Comparison of ENCODE assay signal across 8 mouse cellular contexts in the genomic region with DNA sequence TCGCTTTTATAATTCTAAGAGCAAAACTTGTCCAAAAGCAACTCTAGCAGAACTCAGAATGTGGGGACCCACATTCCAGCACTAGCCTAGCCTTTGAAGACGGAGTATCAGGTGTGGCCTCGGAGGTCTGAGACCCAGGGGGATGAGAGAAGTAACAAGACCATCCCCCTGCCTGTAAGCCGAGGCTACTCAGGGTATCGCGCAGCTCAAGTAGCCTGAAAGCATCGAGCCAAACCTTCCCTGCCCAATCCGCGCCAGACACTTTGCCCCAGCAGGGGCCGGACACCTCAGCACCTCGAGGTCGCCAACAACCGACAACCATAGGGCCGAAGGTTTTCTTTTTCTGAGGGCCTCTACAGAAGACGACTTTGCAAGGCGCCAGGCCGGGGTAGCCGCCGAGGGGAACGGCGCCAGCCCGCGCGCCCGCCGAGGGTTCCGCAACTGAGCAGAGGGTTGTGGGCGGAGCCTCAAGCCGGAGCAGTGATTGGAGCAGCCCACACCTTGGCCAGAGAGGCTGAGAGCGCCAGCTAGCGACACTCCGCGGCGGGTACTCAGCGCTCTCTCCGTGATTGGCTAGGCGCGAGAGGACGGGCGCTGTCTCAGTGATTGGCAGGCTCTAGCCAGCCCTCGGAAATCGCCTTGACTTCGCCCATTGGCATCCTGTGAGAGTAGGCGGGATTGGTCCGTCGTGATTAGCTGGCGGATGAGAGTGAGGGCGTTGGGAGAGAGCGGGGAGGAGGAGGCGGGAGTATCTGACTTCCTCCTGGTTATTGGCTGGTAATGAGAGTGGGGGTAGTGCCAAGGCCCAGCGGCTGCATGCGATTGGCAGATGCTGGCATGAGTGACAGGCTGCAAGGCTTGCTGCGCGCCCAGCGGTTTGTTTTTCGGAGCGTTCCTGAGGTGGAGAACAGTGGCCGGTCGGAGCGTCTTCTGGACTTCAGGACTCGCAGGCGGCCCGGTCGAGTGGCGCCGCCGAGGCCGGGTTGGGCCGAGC. TPM values are rescaled to one million over a fixed set of nuclear protein-coding genes. Genes with fewer than 3 reads are reported as not detected.
A peak's percentile ranks its signal among the peaks of the same experiment; 100 is the strongest.
DNase-seq lines count a peak whose midpoint lies in the region; ATAC-seq and TF ChIP-seq lines count a peak whose summit lies in the region.

Map3k3 (plus strand) TSS at position 906 of the 994 bp plus-strand sequence.

- peak within 1 kb of the TSS; percentile 99 for H3K4me3 ChIP-seq in E14TG2a.4 (replicated peaks; ENCODE audit: low read length)
- H3K4me3 ChIP-seq in forebrain, embryonic 12.5 days (replicated peaks), result peak within 1 kb of the TSS; percentile 94
- H3K4me3 ChIP-seq in heart, postnatal 0 days (ENCODE audit: low read depth, low read length), result peak within 1 kb of the TSS; percentile 95
- H3K4me3 ChIP-seq in liver, embryonic 16.5 days (ENCODE audit: low read depth, low read length), result peak within 1 kb of the TSS; percentile 87
- H3K4me3 ChIP-seq in neural tube, embryonic 13.5 days, result peak within 1 kb of the TSS; percentile 99
- H3K4me3 ChIP-seq in testis, adult 2 months (ENCODE audit: control insufficient read depth, low read depth, low read length), result peak within 1 kb of the TSS; percentile 96

- H3K4me1 ChIP-seq in E14TG2a.4 (replicated peaks; ENCODE audit: low read depth, low read length), result peaks cover 22% of the 10 kb centered on the region
- peaks cover 17% of the 10 kb centered on the region for H3K4me1 ChIP-seq in forebrain, embryonic 12.5 days
- H3K4me1 ChIP-seq in heart, postnatal 0 days (ENCODE audit: control insufficient read depth, insufficient read depth), result peaks cover 6% of the 10 kb centered on the region; the same call in 1 of the 2 replicates
- H3K4me1 ChIP-seq in liver, embryonic 16.5 days (ENCODE audit: control insufficient read depth, low read depth, low read length), result peaks cover 7% of the 10 kb centered on the region
- H3K4me1 ChIP-seq in neural tube, embryonic 13.5 days (replicated peaks), result peaks cover 28% of the 10 kb centered on the region
- peaks cover 3% of the 10 kb centered on the region for H3K4me1 ChIP-seq in testis, adult 2 months (ENCODE audit: control insufficient read depth, insufficient read depth, low read length)

- H3K4me2 ChIP-seq in forebrain, embryonic 12.5 days, result peak within 1 kb of the TSS; percentile 60
- H3K4me2 ChIP-seq in heart, postnatal 0 days (ENCODE audit: low read depth, low read length), result peak within 1 kb of the TSS; percentile 90
- peak within 1 kb of the TSS; percentile 92 for H3K4me2 ChIP-seq in liver, embryonic 16.5 days (ENCODE audit: low read depth, low read length)
- H3K4me2 ChIP-seq in neural tube, embryonic 13.5 days, result peak within 1 kb of the TSS; percentile 71

- peak; percentile 98 for ATAC-seq in forebrain, embryonic 12.5 days (ENCODE audit: low FRiP score)
- peak; percentile 96 for ATAC-seq in heart, postnatal 0 days (ENCODE audit: insufficient read depth, low read depth)
- ATAC-seq in liver, embryonic 16.5 days (ENCODE audit: low read depth), result peak; percentile 96
- ATAC-seq in neural tube, embryonic 13.5 days (ENCODE audit: low read depth), result peak; percentile 99

- TF ChIP-seq EP300 in heart, postnatal 0 days (IDR thresholded peaks at IDR 0.05; ENCODE audit: low read depth), result no peak

- WGBS in forebrain, embryonic 12.5 days, result 1% methylated on average over 68 of the region's 69 CpGs
- 1% methylated on average over 69 of the region's 69 CpGs for WGBS in heart, postnatal 0 days
- under 1% methylated on average over 69 of the region's 69 CpGs for WGBS in liver, embryonic 16.5 days (ENCODE audit: insufficient replicate concordance)
- under 1% methylated on average over 69 of the region's 69 CpGs for WGBS in neural tube, embryonic 13.5 days

- TF ChIP-seq CTCF in E14TG2a.4 (conservative IDR thresholded peaks at IDR 0.05; ENCODE audit: low read length), result 0 out of 2 replicates have a peak, but pooled peaks have one; percentile 5
- TF ChIP-seq CTCF in heart, postnatal 0 days (IDR thresholded peaks at IDR 0.05; ENCODE audit: low read depth), result peak; percentile 64
- peak; percentile 3; the same call in 1 of the 2 replicates for TF ChIP-seq CTCF in testis, adult 2 months (IDR thresholded peaks at IDR 0.05; ENCODE audit: control insufficient read depth, insufficient read depth, insufficient replicate concordance, low read depth, low read length)

- H3K27ac ChIP-seq in forebrain, embryonic 12.5 days, result peak within 1 kb of the TSS; percentile 99
- peak within 1 kb of the TSS; percentile 98 for H3K27ac ChIP-seq in heart, postnatal 0 days (ENCODE audit: low read depth)
- peak within 1 kb of the TSS; percentile 92 for H3K27ac ChIP-seq in liver, embryonic 16.5 days (ENCODE audit: low read length)
- peak within 1 kb of the TSS; percentile 97 for H3K27ac ChIP-seq in neural tube, embryonic 13.5 days (replicated peaks)
- H3K27ac ChIP-seq in testis, adult 2 months (ENCODE audit: control insufficient read depth, insufficient read depth, low read depth, low read length), result peak within 1 kb of the TSS; percentile 91

- TF ChIP-seq POLR2A in testis, adult 2 months (IDR thresholded peaks at IDR 0.05; ENCODE audit: control insufficient read depth, low read depth, low read length), result peak; percentile 84

- H3K9ac ChIP-seq in forebrain, embryonic 12.5 days, result peak within 1 kb of the TSS; percentile 90
- peak within 1 kb of the TSS; percentile 93 for H3K9ac ChIP-seq in heart, postnatal 0 days (replicated peaks; ENCODE audit: low read depth, low read length)
- H3K9ac ChIP-seq in liver, embryonic 16.5 days (ENCODE audit: low read depth, low read length), result peak within 1 kb of the TSS; percentile 80
- peak within 1 kb of the TSS; percentile 94 for H3K9ac ChIP-seq in neural tube, embryonic 13.5 days

- peak; percentile 95 for DNase-seq in c-Kit-positive CD71-positive TER-119-positive erythroid progenitor cells, embryonic 14.5 days (ENCODE audit: low spot score)
- peak; percentile 100 for DNase-seq in heart, postnatal 0 days (ENCODE audit: low spot score)
- peak; percentile 99 for DNase-seq in kidney, postnatal 4 days

- no peaks in the 10 kb centered on the region for H3K27me3 ChIP-seq in E14TG2a.4 (ENCODE audit: insufficient read depth, low read length)
- no peaks in the 10 kb centered on the region for H3K27me3 ChIP-seq in forebrain, embryonic 12.5 days
- no peaks in the 10 kb centered on the region for H3K27me3 ChIP-seq in heart, postnatal 0 days (ENCODE audit: control insufficient read depth, insufficient read depth, low read length)
- H3K27me3 ChIP-seq in liver, embryonic 16.5 days (ENCODE audit: control insufficient read depth, insufficient read depth, low read depth, low read length), result peaks cover 13% of the 10 kb centered on the region
- H3K27me3 ChIP-seq in neural tube, embryonic 13.5 days, result no peaks in the 10 kb centered on the region
- no peaks in the 10 kb centered on the region for H3K27me3 ChIP-seq in testis, adult 2 months (ENCODE audit: control insufficient read depth, insufficient read depth, low read length)

- H3K9me3 ChIP-seq in E14TG2a.4 (ENCODE audit: low read length), result no peaks in the 10 kb centered on the region
- H3K9me3 ChIP-seq in forebrain, embryonic 12.5 days, result no peaks in the 10 kb centered on the region
- no peaks in the 10 kb centered on the region for H3K9me3 ChIP-seq in heart, postnatal 0 days (replicated peaks; ENCODE audit: control insufficient read depth, low read length)
- no peaks in the 10 kb centered on the region for H3K9me3 ChIP-seq in liver, embryonic 16.5 days (replicated peaks; ENCODE audit: control insufficient read depth, low read length)
- no peaks in the 10 kb centered on the region for H3K9me3 ChIP-seq in neural tube, embryonic 13.5 days

- no peaks in the 10 kb centered on the region for H3K36me3 ChIP-seq in E14TG2a.4 (ENCODE audit: insufficient read depth, low read length)
- no peaks in the 10 kb centered on the region for H3K36me3 ChIP-seq in forebrain, embryonic 12.5 days (replicated peaks)
- no peaks in the 10 kb centered on the region for H3K36me3 ChIP-seq in heart, postnatal 0 days (replicated peaks; ENCODE audit: control insufficient read depth, insufficient read depth, low read length)
- no peaks in the 10 kb centered on the region for H3K36me3 ChIP-seq in liver, embryonic 16.5 days (ENCODE audit: control insufficient read depth, insufficient read depth)
- no peaks in the 10 kb centered on the region for H3K36me3 ChIP-seq in neural tube, embryonic 13.5 days
- no peaks in the 10 kb centered on the region for H3K36me3 ChIP-seq in testis, adult 2 months (ENCODE audit: control insufficient read depth, insufficient read depth, low read length)

RNA-seq across cellular contexts. Expression of gene Map3k3, which starts in this region (rescaled TPM):
- 21.6 and 22.6 TPM in 2 replicates for polyA plus RNA-seq in forebrain, embryonic 12.5 days (2016; fragmentation: Nextera tagmentation; extraction: Ambion mirVana)
- total RNA-seq in heart, postnatal 0 days (2014; rRNA removed; ENCODE audit: low replicate concordance), result 44.0 and 71.9 TPM in 2 replicates
- polyA plus RNA-seq in heart, postnatal 0 days (2015; fragmentation: Nextera tagmentation; extraction: Ambion mirVana), result 13.8 and 14.5 TPM in 2 replicates
- 2.4 and 3.6 TPM in 2 replicates for polyA plus RNA-seq in liver, embryonic 16.5 days (2015; fragmentation: Nextera tagmentation; extraction: Ambion mirVana)
- 15.9 and 18.0 TPM in 2 replicates for polyA plus RNA-seq in neural tube, embryonic 13.5 days (2015; fragmentation: Nextera tagmentation; extraction: Ambion mirVana)
- polyA plus RNA-seq in testis, adult 2 months (2012; rRNA removed), result 10.5 and 11.3 TPM in 2 replicates

Comparison
In these comparisons a context has a peak if more than half of its experiments do, and no peak if none do; other contexts are left out.
1. Peak in every context shown above with its lines: DNase-seq, ATAC-seq, H3K4me3 ChIP-seq and H3K27ac ChIP-seq.
2. CTCF ChIP-seq: peak in every context shown above with its lines; median percentile 64 in heart, postnatal 0 days; 5 in E14TG2a.4; 3 in testis, adult 2 months.